Mouse (Mus musculus): Measurements from ENCODE around the gene Agap2. TPM values are rescaled to one million over a fixed set of nuclear protein-coding genes. Genes with fewer than 3 reads are reported as not detected.
A peak's percentile ranks its signal among the peaks of the same experiment; 100 is the strongest.

Gene Agap2
- polyA plus RNA-seq (2012; rRNA removed), result 1.3 and 2.2 TPM in 2 replicates

DNA sequence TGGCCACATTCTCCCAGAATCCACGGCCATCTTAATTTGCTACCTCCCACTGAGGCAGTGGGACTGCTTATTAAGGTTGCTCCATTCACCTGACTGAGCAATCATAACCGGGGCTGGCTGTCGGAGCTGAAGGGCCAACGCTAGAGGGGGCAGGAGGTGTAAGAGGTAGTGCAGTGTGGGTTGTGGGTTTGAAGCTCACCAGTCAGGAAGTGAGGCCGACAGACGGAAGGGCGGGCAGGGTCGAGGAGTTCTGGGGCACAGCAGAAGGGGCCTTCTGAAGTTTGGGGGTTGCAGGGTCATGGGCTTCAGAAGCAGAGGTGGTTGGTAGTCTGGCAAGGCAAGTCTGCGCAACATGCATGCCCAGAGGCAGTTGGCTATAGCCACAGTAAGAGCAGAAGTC, at the start of gene Agap2:
TSS of gene Agap2 (plus strand) at position 205 of the 400 bp plus-strand sequence.
- Histone ChIP-seq H3K27ac (ENCODE audit: insufficient read depth, low read depth, low read length) (no peak within 1 kb of the TSS), H3K27me3 (replicated peaks; ENCODE audit: control insufficient read depth, insufficient read depth, low read length) (peaks cover 5% of the 10 kb centered on the region), H3K4me1 (ENCODE audit: control insufficient read depth, insufficient read depth, low read length) (0 out of 2 replicates have a peak, but pooled peaks cover 2% of the 10 kb centered on the region), H3K4me3 (ENCODE audit: insufficient read depth, low read depth, low read length) (no peak within 1 kb of the TSS), H3K36me3 (ENCODE audit: control insufficient read depth, insufficient read depth, low read length) (no peaks in the 10 kb centered on the region)
- no peak for DNase-seq
- TF ChIP-seq POLR2A (IDR thresholded peaks at IDR 0.05; ENCODE audit: low read depth, low read length), result no peak
- 60% methylated on average over 9 of the region's 9 CpGs for WGBS

DNA sequence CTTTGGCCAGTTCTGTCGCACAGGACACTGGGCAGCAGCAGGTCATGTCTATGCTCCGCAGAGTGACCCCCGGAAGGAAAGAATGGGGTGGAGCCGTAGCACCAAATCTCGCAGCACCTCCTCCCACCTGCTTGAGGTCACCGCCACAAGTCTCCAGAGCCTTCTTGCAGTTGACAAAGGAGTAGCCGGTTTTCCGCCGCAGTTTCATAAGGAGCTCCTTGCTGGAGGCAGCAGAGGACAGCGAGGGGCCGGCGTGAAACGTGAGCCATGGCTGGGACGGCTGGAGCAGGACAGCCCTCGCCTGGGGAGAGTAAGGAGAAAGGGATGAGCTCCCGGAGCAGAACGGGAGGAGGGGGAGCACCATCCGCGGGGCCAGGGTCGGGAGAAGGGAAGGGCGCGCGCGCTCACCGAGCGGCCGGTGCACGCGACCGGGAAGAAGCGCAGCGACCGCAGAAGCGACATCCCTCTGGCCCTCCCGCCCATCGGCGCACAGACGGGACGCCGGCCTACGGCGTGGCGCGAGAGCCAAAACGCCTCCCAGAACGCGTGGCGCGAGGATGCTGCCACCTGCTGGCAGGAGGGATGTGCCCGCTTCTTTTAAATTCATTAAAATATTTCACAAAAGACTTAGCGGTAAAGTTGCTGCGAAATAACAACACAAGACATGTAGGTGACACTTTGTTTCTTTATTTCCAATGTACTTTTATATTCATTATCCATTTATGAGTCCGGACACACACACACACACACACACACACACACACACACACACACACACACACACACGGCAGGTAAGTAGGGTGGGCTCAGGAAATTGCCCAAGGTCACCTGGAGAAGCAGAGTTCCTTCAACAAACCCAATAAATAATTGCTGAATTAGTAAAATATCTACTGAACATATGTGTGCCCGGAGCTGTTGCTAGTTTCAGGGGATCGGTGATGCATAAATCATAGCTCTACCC, 44.5 kb upstream of the Agap2 start, which contains the start of gene Tsfm:
TSS of gene Tsfm (minus strand) at position 505 of the 961 bp plus-strand sequence.
- TF ChIP-seq POLR2A (IDR thresholded peaks at IDR 0.05; ENCODE audit: low read depth, low read length) (no peak), CTCF (conservative IDR thresholded peaks at IDR 0.05; ENCODE audit: insufficient read depth, insufficient read length, low read depth, low read length) (peak; percentile 94)
- Histone ChIP-seq H3K36me3 (ENCODE audit: control insufficient read depth, insufficient read depth, low read length) (0 out of 2 replicates have a peak, but pooled peaks cover 2% of the 10 kb centered on the region), H3K27ac (ENCODE audit: insufficient read depth, low read depth, low read length) (peak within 1 kb of the TSS; percentile 79), H3K4me3 (ENCODE audit: insufficient read depth, low read depth, low read length) (peak within 1 kb of the TSS; percentile 75), H3K27me3 (replicated peaks; ENCODE audit: control insufficient read depth, insufficient read depth, low read length) (no peaks in the 10 kb centered on the region; the same call in 1 of the 2 replicates), H3K4me1 (ENCODE audit: control insufficient read depth, insufficient read depth, low read length) (peaks cover 11% of the 10 kb centered on the region; the same call in 1 of the 2 replicates)
- DNase-seq, result peak; percentile 94
- WGBS, result 3% methylated on average over 56 of the region's 56 CpGs

- DNase-seq, result peak; percentile 88
- H3K36me3 ChIP-seq (ENCODE audit: control insufficient read depth, insufficient read depth, low read length), result 0 out of 2 replicates have a peak, but pooled peaks cover 2% of the 10 kb centered on the region
- TF ChIP-seq POLR2A (IDR thresholded peaks at IDR 0.05; ENCODE audit: low read depth, low read length), result no peak
- TF ChIP-seq CTCF (conservative IDR thresholded peaks at IDR 0.05; ENCODE audit: insufficient read depth, insufficient read length, low read depth, low read length), result no peak
- H3K27me3 ChIP-seq (replicated peaks; ENCODE audit: control insufficient read depth, insufficient read depth, low read length), result no peaks in the 10 kb centered on the region; the same call in 1 of the 2 replicates
- H3K4me3 ChIP-seq (ENCODE audit: insufficient read depth, low read depth, low read length), result no peak overlapping the region
- peak overlapping the region; percentile 92 for H3K27ac ChIP-seq (ENCODE audit: insufficient read depth, low read depth, low read length)
- peaks cover 15% of the 10 kb centered on the region; the same call in 1 of the 2 replicates for H3K4me1 ChIP-seq (ENCODE audit: control insufficient read depth, insufficient read depth, low read length)
- WGBS, result 47% methylated on average over 8 of the region's 8 CpGs
Measured at GRCm38 (mm10) chr10:127033301-127033741, 41.8 kb upstream of the Agap2 start.

- TF ChIP-seq POLR2A (IDR thresholded peaks at IDR 0.05; ENCODE audit: low read depth, low read length) (no peak), CTCF (conservative IDR thresholded peaks at IDR 0.05; ENCODE audit: insufficient read depth, insufficient read length, low read depth, low read length) (no peak)
- 51% methylated on average over 12 of the region's 12 CpGs for WGBS
- Histone ChIP-seq H3K36me3 (ENCODE audit: control insufficient read depth, insufficient read depth, low read length) (no peaks in the 10 kb centered on the region), H3K27me3 (replicated peaks; ENCODE audit: control insufficient read depth, insufficient read depth, low read length) (no peaks in the 10 kb centered on the region; the same call in 1 of the 2 replicates), H3K27ac (ENCODE audit: insufficient read depth, low read depth, low read length) (peak overlapping the region; percentile 77), H3K4me3 (ENCODE audit: insufficient read depth, low read depth, low read length) (no peak overlapping the region), H3K4me1 (ENCODE audit: control insufficient read depth, insufficient read depth, low read length) (peaks cover 15% of the 10 kb centered on the region; the same call in 1 of the 2 replicates)
- peak; percentile 93 for DNase-seq
Measured at GRCm38 (mm10) chr10:127036273-127036672, 38.8 kb upstream of the Agap2 start.

DNA sequence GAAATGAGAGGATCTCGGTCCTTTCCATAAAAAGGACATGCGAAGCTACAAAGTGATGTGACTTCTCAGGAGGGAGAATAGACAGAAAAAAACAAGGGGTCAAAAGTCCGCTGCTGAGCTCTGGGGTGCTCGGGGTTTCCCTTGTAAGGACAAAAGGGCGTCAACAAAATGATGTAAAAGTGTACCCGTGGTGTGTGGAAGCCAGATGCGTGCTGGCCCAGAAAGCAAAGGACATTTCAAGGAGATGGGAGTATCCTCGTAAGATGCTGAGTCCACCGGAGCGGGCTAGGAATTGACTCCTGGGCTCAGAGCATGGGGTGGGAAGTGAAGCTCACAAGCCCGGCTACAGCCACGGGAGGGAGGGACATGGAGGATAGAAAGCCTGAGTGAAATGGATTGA, 37.4 kb upstream of the Agap2 start:
- peak; percentile 81 for DNase-seq
- TF ChIP-seq POLR2A (IDR thresholded peaks at IDR 0.05; ENCODE audit: low read depth, low read length), result no peak
- no peak for TF ChIP-seq CTCF (conservative IDR thresholded peaks at IDR 0.05; ENCODE audit: insufficient read depth, insufficient read length, low read depth, low read length)
- Histone ChIP-seq H3K27me3 (replicated peaks; ENCODE audit: control insufficient read depth, insufficient read depth, low read length) (no peaks in the 10 kb centered on the region), H3K27ac (ENCODE audit: insufficient read depth, low read depth, low read length) (peak overlapping the region; percentile 66), H3K36me3 (ENCODE audit: control insufficient read depth, insufficient read depth, low read length) (no peaks in the 10 kb centered on the region), H3K4me1 (ENCODE audit: control insufficient read depth, insufficient read depth, low read length) (peaks cover 15% of the 10 kb centered on the region; the same call in 1 of the 2 replicates), H3K4me3 (ENCODE audit: insufficient read depth, low read depth, low read length) (no peak overlapping the region)
- 52% methylated on average over 12 of the region's 12 CpGs for WGBS

DNA sequence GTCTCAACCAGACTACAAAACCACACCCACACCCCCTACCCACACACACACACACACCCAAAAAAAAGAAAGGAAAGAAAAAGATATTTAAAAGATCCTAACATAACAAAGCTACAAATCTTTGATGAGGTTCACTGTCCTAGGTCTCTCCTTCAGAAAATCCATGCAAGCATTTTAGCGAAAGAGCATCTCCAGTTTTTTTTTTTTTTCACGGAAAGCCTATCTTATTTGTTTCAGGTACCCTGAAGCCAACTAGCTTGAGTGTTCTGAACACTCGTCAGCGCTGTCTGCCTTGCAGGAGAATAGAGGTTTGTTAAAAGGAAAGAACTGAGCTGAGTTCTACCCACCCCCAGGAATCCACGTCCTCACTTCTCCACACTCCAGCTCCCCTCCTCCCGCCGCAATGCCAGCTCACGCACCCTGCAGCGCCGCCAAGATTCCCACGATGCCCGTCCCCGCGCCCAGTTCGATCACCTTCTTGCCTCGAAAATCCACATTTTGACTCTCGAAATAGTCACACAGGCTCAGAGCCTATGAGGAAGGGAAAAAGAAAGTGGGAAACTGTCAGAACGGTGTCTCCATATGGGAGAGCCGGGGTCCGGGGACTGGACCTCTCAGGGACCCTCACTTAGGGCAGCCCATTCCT, 34.4 kb upstream of the Agap2 start:
- DNase-seq, result no peak
- WGBS, result 2% methylated on average over 20 of the region's 20 CpGs
- H3K27ac ChIP-seq (ENCODE audit: insufficient read depth, low read depth, low read length), result peak overlapping the region; percentile 79
- TF ChIP-seq CTCF (conservative IDR thresholded peaks at IDR 0.05; ENCODE audit: insufficient read depth, insufficient read length, low read depth, low read length) (no peak), POLR2A (IDR thresholded peaks at IDR 0.05; ENCODE audit: low read depth, low read length) (no peak)
- no peaks in the 10 kb centered on the region for H3K36me3 ChIP-seq (ENCODE audit: control insufficient read depth, insufficient read depth, low read length)
- H3K27me3 ChIP-seq (replicated peaks; ENCODE audit: control insufficient read depth, insufficient read depth, low read length), result no peaks in the 10 kb centered on the region
- H3K4me1 ChIP-seq (ENCODE audit: control insufficient read depth, insufficient read depth, low read length), result peaks cover 14% of the 10 kb centered on the region; the same call in 1 of the 2 replicates
- H3K4me3 ChIP-seq (ENCODE audit: insufficient read depth, low read depth, low read length), result peak overlapping the region; percentile 92

All from kidney, adult 2 months (tissue).